Mouse (Mus musculus) embryonic facial prominence, embryonic 10.5 days (tissue): ENCODE measurements around the gene Lepr. TPM values are rescaled to one million over a fixed set of nuclear protein-coding genes. Genes with fewer than 3 reads are reported as not detected.
A peak's percentile ranks its signal among the peaks of the same experiment; 100 is the strongest.

ENCODE experiments used
- DNase-seq: peaks from one replicate; pipeline ENCODE4 v3.0.0-alpha.2; 2017; ENCODE audit warnings: low spot score
- H3K27ac ChIP-seq: fragments of 300-500 bp; sonication (generic); replicated peaks from 2 replicates; pipeline ENCODE4 v1.5.1; 2016; ENCODE audit warnings: mild to moderate bottlenecking
- H3K27me3 ChIP-seq: fragments of 300-500 bp; sonication (generic); replicated peaks from 2 replicates; pipeline ENCODE4 v1.6.1; 2016; ENCODE audit warnings: low read depth, mild to moderate bottlenecking; ENCODE audit not compliant: poor library complexity, severe bottlenecking
- H3K36me3 ChIP-seq: fragments of 300-500 bp; sonication (generic); replicated peaks from 2 replicates; pipeline ENCODE4 v1.6.1; 2016; ENCODE audit warnings: mild to moderate bottlenecking, moderate library complexity
- H3K4me1 ChIP-seq: fragments of 300-500 bp; sonication (generic); 2 replicates; pipeline ENCODE4 v1.6.1; 2016
- H3K4me3 ChIP-seq: fragments of 300-500 bp; sonication (generic); 2 replicates; pipeline ENCODE4 v1.5.1; 2016; ENCODE audit warnings: mild to moderate bottlenecking, moderate library complexity
- H3K9me3 ChIP-seq: fragments of 300-500 bp; sonication (generic); 2 replicates; pipeline ENCODE4 v1.6.1; 2016; ENCODE audit warnings: mild to moderate bottlenecking
- WGBS: fragments of 180-500 bp; shearing (Covaris S2); methylation state at CpG from one replicate; pipeline ENCODE4 v1.1.7; 2016; 5-methylcytosine and 5-hydroxymethylcytosine counted together
- polyA plus RNA-seq: library from polyadenylated mRNA; unstranded; fragments of >200 nt; fragmentation: Nextera tagmentation; extraction: Ambion mirVana; gene quantifications from 2 replicates; pipeline ENCODE4 v1.2.1, GENCODE M21; 2016

The Lepr gene
- polyA plus RNA-seq, 1 experiment from 2014 or later = 3.3 TPM

DNA sequence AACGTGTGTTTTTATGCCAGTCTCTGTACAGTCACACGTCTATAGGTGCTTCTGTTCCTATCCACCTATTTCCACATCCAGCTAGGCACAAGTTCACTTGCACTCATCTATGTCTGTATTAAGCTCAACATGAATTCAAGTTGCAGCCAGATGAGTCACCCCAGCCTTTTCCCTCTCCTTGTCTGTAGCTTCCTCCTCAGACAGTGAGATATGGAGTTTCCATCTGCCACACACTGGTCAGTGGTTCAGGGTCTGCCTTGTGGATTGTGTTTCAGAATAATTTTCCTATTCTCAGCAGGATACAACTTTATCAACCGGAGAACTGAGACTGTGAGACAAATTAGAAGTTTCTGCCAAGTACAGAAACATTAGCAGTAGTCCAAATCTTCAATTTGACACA is 20.0 kb upstream of the Lepr start:
- peaks cover 9% of the 10 kb centered on the region for H3K4me1 ChIP-seq

DNA sequence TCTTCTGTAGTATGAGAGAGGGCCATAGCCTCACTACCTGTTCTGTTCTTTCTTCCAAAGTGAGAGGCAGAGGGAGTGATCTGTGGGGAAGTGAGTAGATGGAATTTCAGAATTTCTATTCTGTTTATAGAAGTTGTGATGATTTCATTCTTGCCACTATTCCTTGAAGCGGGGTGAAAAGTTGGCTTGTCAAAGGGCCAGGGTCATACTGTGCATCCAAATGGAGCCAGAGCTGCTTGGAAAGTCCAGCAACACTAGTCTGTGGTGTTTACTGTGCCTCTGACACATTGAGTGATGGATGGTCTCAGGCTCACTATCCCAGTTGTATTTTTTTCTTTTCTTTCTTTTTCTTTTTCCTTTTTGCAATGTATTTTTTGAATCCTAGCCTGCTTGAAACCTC is 17.8 kb upstream of the Lepr start:
- Histone ChIP-seq H3K9me3 (no peaks in the 10 kb centered on the region), H3K4me1 (peaks cover 9% of the 10 kb centered on the region), H3K27ac (no peak overlapping the region), H3K36me3 (no peaks in the 10 kb centered on the region), H3K27me3 (no peaks in the 10 kb centered on the region), H3K4me3 (no peak overlapping the region)
- 92% methylated on average over 1 of the region's 1 CpGs for WGBS
- no peak for DNase-seq

More for the DNA sequence above, 20.0 kb upstream of the Lepr start:
- no peak overlapping the region for H3K4me3 ChIP-seq
- DNase-seq = no peak
- H3K36me3 ChIP-seq = no peaks in the 10 kb centered on the region
- WGBS = 83% methylated on average over 3 of the region's 3 CpGs
- H3K9me3 ChIP-seq = no peaks in the 10 kb centered on the region
- no peaks in the 10 kb centered on the region for H3K27me3 ChIP-seq
- no peak overlapping the region for H3K27ac ChIP-seq

- WGBS = 92% methylated on average over 14 of the region's 14 CpGs
- no peaks in the 10 kb centered on the region for H3K27me3 ChIP-seq
- no peak overlapping the region for H3K4me3 ChIP-seq
- no peaks in the 10 kb centered on the region for H3K9me3 ChIP-seq
- H3K27ac ChIP-seq = no peak overlapping the region
- no peak for DNase-seq
- H3K36me3 ChIP-seq = no peaks in the 10 kb centered on the region
- peaks cover 9% of the 10 kb centered on the region for H3K4me1 ChIP-seq
Measured at GRCm38 (mm10) chr4:101700892-101701640, 16.1 kb upstream of the Lepr start.

DNA sequence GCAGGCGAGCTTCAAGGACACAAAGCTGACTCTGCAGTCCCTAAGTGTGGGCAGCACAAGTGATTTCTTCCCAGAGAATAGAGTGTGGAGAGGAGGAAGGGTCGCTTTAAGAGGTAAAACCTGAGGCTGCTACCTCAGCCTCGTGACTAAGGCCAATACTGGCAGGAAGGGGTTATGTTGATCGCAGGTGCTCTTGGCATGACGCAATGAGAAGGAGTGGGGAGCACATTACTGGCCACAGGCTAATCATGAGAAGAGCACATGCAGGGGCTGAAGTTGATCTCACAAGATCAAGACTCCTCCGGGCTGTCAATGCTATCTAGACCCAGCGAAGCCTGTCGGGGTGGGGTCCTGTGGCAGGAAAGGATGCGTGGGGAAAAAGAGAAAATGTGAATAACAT is 11.9 kb upstream of the Lepr start:
- DNase-seq = no peak
- Histone ChIP-seq H3K27ac (no peak overlapping the region), H3K4me1 (peaks cover 28% of the 10 kb centered on the region), H3K9me3 (no peaks in the 10 kb centered on the region), H3K4me3 (no peak overlapping the region), H3K27me3 (no peaks in the 10 kb centered on the region), H3K36me3 (no peaks in the 10 kb centered on the region)
- 86% methylated on average over 9 of the region's 9 CpGs for WGBS

DNA sequence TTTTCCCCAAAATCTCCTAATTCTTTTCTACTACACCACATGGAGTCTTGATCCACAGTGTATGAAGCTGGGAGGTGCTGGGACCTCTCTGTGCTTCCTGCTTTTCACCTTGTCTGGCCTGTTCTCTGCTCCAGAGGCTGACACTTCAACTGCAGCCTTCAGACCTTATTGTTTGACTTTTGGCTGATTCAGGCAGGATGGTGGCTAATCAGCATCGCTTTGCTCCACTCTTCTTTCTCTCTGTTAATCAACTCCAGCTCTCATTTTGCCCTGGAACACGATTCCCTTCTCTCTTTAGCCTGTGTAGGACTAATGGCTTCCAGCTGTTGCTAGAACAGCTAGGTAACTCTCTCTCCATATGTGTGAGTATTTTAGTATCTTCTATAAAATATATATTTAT is 10.0 kb upstream of the Lepr start:
- peak; percentile 71 for DNase-seq
- Histone ChIP-seq H3K36me3 (no peaks in the 10 kb centered on the region), H3K9me3 (no peaks in the 10 kb centered on the region), H3K27me3 (no peaks in the 10 kb centered on the region), H3K4me3 (no peak overlapping the region), H3K4me1 (peaks cover 21% of the 10 kb centered on the region), H3K27ac (peak overlapping the region; percentile 61; the same call in 1 of the 2 replicates)
- 23% methylated on average over 2 of the region's 2 CpGs for WGBS

DNA sequence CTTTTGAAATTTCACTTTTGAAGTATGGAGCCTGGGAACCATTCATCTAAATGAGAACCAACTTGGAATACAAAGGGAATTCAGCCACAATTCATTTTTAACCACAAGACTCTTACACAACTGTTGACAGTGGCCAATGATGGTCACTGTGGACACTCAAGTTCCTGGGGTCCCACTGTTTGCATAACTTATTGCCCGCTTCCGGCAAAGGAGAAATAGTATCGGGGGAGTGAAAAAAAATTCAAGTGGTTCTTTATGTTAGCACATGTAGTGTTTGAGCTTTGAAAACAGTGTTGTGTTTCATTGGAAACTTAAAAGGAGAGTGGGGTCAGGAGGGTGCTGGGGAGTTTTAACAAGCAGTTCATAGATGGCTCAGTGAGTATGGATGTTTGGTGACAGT is 9.3 kb upstream of the Lepr start:
- no peaks in the 10 kb centered on the region for H3K36me3 ChIP-seq
- WGBS = 43% methylated on average over 3 of the region's 3 CpGs
- no peaks in the 10 kb centered on the region for H3K9me3 ChIP-seq
- H3K27me3 ChIP-seq = no peaks in the 10 kb centered on the region
- DNase-seq = peak; percentile 34
- no peak overlapping the region for H3K4me3 ChIP-seq
- H3K4me1 ChIP-seq = peaks cover 28% of the 10 kb centered on the region
- H3K27ac ChIP-seq = peak overlapping the region; percentile 61

- WGBS = 80% methylated on average over 4 of the region's 4 CpGs
- DNase-seq = no peak
- Histone ChIP-seq H3K9me3 (no peaks in the 10 kb centered on the region), H3K4me3 (no peak overlapping the region), H3K4me1 (peaks cover 33% of the 10 kb centered on the region), H3K27ac (no peak overlapping the region), H3K27me3 (no peaks in the 10 kb centered on the region; the same call in 1 of the 2 replicates), H3K36me3 (no peaks in the 10 kb centered on the region)
Measured at GRCm38 (mm10) chr4:101710361-101710760, 6.8 kb upstream of the Lepr start.

DNA sequence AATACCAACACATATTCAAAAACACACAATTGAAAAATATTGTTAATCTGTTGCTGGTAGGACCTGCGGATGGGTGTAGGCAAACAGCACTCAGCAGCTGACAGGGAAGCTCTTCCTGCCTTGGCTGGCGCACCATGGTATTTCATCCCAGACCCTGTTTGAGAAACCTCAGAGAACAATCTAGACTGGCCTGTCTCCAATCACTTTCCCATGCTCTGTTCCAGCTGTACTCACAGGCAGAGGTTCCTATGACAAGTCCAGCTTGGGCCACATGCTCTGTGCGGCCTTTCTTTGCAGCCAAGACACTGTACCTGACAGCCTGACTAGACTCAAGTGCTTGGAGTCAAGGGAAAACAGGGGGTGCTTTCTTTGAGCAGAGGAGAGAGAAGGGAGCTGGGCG is 6.1 kb upstream of the Lepr start:
- 0 out of 2 replicates have a peak overlapping the region, but pooled peaks have one; percentile 11 for H3K27ac ChIP-seq
- H3K4me3 ChIP-seq = no peak overlapping the region
- H3K9me3 ChIP-seq = no peaks in the 10 kb centered on the region
- H3K36me3 ChIP-seq = no peaks in the 10 kb centered on the region
- peaks cover 33% of the 10 kb centered on the region for H3K4me1 ChIP-seq
- 82% methylated on average over 4 of the region's 4 CpGs for WGBS
- H3K27me3 ChIP-seq = peaks cover 5% of the 10 kb centered on the region
- DNase-seq = no peak

DNA sequence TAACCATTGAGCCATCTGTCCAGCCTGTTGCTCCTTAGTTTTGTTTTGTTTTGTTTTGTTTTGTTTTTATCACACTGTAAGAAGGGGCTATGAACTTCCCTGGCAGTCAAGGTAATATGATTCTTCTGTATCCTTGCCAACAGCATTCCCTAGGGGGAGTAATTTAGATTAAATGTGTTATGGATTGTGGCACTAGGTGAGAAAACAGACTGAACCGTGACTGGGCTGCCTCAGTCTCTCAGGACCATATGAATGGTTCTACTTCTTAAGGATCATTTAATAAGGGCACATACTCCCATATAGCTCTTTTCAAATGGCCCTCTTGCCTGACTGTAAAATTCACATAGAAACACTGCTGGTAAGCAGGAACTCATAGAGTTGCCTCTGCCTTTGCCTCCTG is 4.6 kb upstream of the Lepr start:
- DNase-seq = no peak
- H3K36me3 ChIP-seq = no peaks in the 10 kb centered on the region
- peaks cover 31% of the 10 kb centered on the region for H3K4me1 ChIP-seq
- H3K27ac ChIP-seq = peak overlapping the region; percentile 80
- H3K9me3 ChIP-seq = no peaks in the 10 kb centered on the region
- H3K4me3 ChIP-seq = no peak overlapping the region
- 20% methylated on average over 1 of the region's 1 CpGs for WGBS
- peaks cover 20% of the 10 kb centered on the region for H3K27me3 ChIP-seq

DNA sequence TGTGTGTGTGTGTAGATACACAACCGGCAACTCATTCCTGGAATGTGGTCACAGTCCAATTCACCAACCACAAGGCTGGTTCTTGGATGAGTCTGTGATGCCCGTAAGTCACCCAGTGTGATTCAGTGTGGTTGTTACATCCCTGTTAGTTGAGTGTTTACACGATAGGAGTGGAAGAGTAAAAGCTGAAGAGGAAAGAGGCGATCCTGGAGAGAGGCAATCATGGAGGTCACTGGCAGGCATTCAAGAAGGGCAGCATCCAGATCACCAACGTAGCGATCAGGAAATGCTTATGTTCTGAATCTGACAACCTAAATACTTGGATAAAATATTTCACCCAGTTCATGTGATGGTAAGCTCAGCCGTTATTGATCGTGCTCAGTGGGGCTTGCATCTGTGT is 1.9 kb upstream of the Lepr start:
- 89% methylated on average over 8 of the region's 8 CpGs for WGBS
- Histone ChIP-seq H3K27me3 (peaks cover 41% of the 10 kb centered on the region), H3K27ac (no peak overlapping the region), H3K4me1 (peaks cover 31% of the 10 kb centered on the region), H3K36me3 (no peaks in the 10 kb centered on the region), H3K4me3 (no peak overlapping the region), H3K9me3 (no peaks in the 10 kb centered on the region)
- DNase-seq = no peak

DNA sequence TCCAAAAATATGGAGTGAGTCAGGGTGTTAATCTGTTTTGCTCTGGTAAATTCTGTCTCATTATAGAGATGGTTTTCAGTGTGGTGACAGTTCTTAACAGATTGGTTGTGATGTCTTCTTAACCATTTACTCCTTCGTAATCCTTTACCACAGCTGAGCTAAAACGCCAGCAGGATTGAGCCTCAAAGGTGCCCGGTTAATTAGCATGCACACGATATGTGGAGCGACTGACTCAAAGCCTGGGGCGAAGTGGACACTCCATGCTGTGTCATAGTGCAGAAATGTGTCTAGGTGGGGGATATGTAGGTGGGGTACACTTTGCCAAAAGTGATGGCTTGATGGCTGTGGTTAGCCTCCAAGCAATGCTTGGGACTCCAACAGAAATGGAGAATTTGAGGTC is 1.4 kb upstream of the Lepr start:
- H3K9me3 ChIP-seq = no peaks in the 10 kb centered on the region
- WGBS = 77% methylated on average over 6 of the region's 6 CpGs
- H3K36me3 ChIP-seq = no peaks in the 10 kb centered on the region
- no peak for DNase-seq
- no peak overlapping the region for H3K27ac ChIP-seq
- H3K4me3 ChIP-seq = no peak overlapping the region
- peaks cover 31% of the 10 kb centered on the region for H3K4me1 ChIP-seq
- peaks cover 41% of the 10 kb centered on the region for H3K27me3 ChIP-seq

DNA sequence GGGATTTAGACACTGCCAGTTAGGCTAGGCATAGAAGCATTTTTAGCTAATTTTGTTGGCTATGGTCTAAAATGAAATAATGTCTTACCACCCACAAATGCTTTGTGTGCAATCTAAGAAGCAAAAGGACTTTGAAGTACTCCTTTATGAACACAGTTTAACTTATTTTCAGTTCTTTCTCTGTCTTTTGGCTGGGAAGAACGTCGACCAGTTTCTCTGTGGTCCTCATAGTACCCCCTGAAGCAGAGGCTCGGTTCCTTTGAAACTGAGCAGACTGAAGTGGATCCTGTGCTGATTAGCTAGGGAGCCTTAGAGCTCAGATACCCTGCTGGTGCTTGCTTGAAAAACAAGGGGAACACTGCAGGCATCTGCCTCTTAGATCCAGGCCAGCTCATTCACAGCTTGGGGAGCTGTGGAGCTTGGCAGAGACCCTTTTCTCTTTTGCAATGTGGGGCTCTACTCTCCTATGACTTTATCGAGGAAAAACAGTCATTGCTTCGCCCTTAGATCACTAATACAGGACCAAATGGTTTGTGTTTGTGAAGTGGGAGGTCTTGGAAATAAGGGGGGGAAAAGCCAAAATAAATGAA is 1.9 kb downstream of the Lepr start:
- peak; percentile 22 for DNase-seq
- Histone ChIP-seq H3K27ac (no peak overlapping the region), H3K9me3 (no peaks in the 10 kb centered on the region), H3K4me3 (no peak overlapping the region), H3K4me1 (peaks cover 16% of the 10 kb centered on the region), H3K27me3 (peaks cover 41% of the 10 kb centered on the region), H3K36me3 (no peaks in the 10 kb centered on the region)
- 3% methylated on average over 5 of the region's 5 CpGs for WGBS

DNA sequence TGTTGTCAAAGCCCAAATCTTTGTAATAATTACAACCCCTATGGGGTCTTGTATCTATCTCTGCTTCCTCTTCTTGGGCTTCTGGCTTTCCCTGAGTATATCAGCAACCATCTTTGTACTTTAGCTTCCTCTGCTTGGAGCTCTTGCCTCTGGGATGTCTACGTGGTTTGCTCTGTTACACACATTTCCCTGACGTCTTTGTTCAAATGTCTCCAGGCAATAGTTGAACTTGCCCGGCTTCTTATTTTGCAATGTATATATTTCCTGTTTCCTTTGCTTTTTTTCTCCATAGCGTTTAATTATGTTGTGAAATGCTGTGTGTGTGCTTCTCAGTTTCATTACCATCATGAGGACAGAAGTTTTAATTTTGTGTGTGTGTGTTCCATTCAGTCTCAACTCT is 4.5 kb downstream of the Lepr start:
- peaks cover 16% of the 10 kb centered on the region for H3K4me1 ChIP-seq
- no peaks in the 10 kb centered on the region for H3K36me3 ChIP-seq
- no peaks in the 10 kb centered on the region for H3K9me3 ChIP-seq
- peaks cover 30% of the 10 kb centered on the region for H3K27me3 ChIP-seq
- no peak overlapping the region for H3K4me3 ChIP-seq
- no peak for DNase-seq
- 69% methylated on average over 4 of the region's 4 CpGs for WGBS
- H3K27ac ChIP-seq = no peak overlapping the region
